Mouse (Mus musculus) common myeloid progenitor, adult 5-6 weeks (primary cell): ENCODE results near the gene Ahcyl2. TPM values are rescaled to one million over a fixed set of nuclear protein-coding genes. Genes with fewer than 3 reads are reported as not detected.

Source experiments
- ATAC-seq: replicated peaks from 2 replicates; pipeline ENCODE4 v1.8.0; 2016; ENCODE audit warnings: low read depth, mild to moderate bottlenecking, moderate TSS enrichment, inconsistent platforms; ENCODE audit not compliant: poor library complexity, severe bottlenecking
- total RNA-seq: library from RNA; stranded (forward); fragments of 200-1000, 187-1606 nt; gene quantifications from 2 replicates; pipeline ENCODE4 v1.2.3, GENCODE M21; 2017

The Ahcyl2 gene
- total RNA-seq, 1 experiment from 2014 or later: 25.4 TPM

- no peak for ATAC-seq
Measured at GRCm38 (mm10) chr6:29841461-29841860, 73.7 kb downstream of the Ahcyl2 start.

GRCm38 (mm10) chr6:29847643-29848166, 79.9 kb downstream of the Ahcyl2 start:
- ATAC-seq: no peak

GRCm38 (mm10) chr6:29848808-29849207, 81.0 kb downstream of the Ahcyl2 start:
- no peak for ATAC-seq

- no peak for ATAC-seq
Measured at GRCm38 (mm10) chr6:29850096-29850495, 82.3 kb downstream of the Ahcyl2 start.

GRCm38 (mm10) chr6:29850747-29851146, 82.9 kb downstream of the Ahcyl2 start:
- no peak for ATAC-seq

- ATAC-seq: no peak
Measured at GRCm38 (mm10) chr6:29851873-29852272, 84.1 kb downstream of the Ahcyl2 start.

GRCm38 (mm10) chr6:29853213-29853899, 85.5 kb downstream of the Ahcyl2 start:
- ATAC-seq: peak; percentile 84

GRCm38 (mm10) chr6:29853900-29854390, 86.1 kb downstream of the Ahcyl2 start:
- peak; percentile 52 for ATAC-seq

GRCm38 (mm10) chr6:29858619-29859018, 90.8 kb downstream of the Ahcyl2 start:
- ATAC-seq: no peak

GRCm38 (mm10) chr6:29859344-29859743, 91.5 kb downstream of the Ahcyl2 start:
- ATAC-seq: no peak

- peak; percentile 73 for ATAC-seq
Measured at GRCm38 (mm10) chr6:29860238-29860637, 92.4 kb downstream of the Ahcyl2 start.

GRCm38 (mm10) chr6:29864926-29865325, 97.1 kb downstream of the Ahcyl2 start:
- no peak for ATAC-seq

- no peak for ATAC-seq
Measured at GRCm38 (mm10) chr6:29866935-29867724, 99.3 kb downstream of the Ahcyl2 start.

GRCm38 (mm10) chr6:29868341-29868895, 100.6 kb downstream of the Ahcyl2 start:
- no peak for ATAC-seq

- no peak for ATAC-seq
Measured at GRCm38 (mm10) chr6:29873654-29874053, 105.8 kb downstream of the Ahcyl2 start.

GRCm38 (mm10) chr6:29875576-29875975, 107.8 kb downstream of the Ahcyl2 start:
- ATAC-seq: no peak

GRCm38 (mm10) chr6:29876782-29877181, 109.0 kb downstream of the Ahcyl2 start:
- ATAC-seq: no peak

- ATAC-seq: no peak
Measured at GRCm38 (mm10) chr6:29879579-29879978, 111.8 kb downstream of the Ahcyl2 start.

- ATAC-seq: no peak
Measured at GRCm38 (mm10) chr6:29880796-29881195, 113.0 kb downstream of the Ahcyl2 start.

GRCm38 (mm10) chr6:29881936-29882335, 114.1 kb downstream of the Ahcyl2 start:
- ATAC-seq: no peak

GRCm38 (mm10) chr6:29882870-29883269, 115.1 kb downstream of the Ahcyl2 start:
- ATAC-seq: no peak
